Mouse (Mus musculus): ENCODE measurements around the gene Ambra1.

The Ambra1 gene

GRCm38 (mm10) chr2:91922586-91923414 lies 192.9 kb downstream of the Ambra1 start:
- DNase-seq = no peak

- DNase-seq = peak; percentile 71
Observed at GRCm38 (mm10) chr2:91923415-91924337, 193.7 kb downstream of the Ambra1 start.

DNA sequence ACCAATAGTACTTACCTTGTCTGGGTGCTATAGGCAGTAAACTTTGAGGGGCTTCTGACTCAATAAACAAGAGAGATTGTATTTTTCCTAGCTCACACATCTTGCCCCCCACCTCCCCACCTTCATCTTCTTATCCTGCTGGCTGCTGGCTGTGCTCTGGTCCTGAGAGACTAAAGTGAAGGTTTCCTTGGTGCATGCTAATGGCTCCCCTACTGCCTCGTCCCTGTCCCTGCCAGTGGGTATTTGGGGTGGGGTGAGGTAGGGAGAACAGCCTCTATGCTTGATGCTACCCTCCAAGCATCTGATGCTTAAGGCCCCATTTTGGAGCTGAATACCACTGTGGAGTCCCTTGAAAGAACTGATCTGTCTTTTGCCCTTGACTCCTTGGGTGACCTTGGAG lies 194.8 kb downstream of the Ambra1 start:
- no peak for DNase-seq

GRCm38 (mm10) chr2:91925442-91925841 lies 195.5 kb downstream of the Ambra1 start:
- no peak for DNase-seq

DNA sequence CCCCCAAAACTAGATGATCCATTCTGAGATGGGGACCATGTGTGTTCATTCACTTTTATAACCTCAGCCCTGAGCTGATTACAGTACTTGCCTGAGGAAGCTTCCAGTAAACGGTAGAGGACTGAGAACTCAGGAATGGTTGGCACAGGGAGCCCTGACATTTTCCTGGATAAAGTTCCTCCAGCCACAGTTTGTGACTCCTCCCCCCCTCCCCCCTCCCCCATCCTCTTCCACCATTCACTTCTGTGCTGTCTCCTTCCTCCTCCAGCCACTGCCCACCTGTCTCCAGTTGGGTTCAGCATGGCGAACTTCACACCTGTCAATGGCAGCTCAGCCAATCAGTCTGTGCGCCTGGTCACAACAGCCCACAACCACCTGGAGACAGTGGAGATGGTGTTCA lies 197.0 kb downstream of the Ambra1 start, which contains the start of gene Chrm4:
Gene Chrm4, plus strand, starts transcription at position 301 of the 400 bp plus-strand sequence.
- no peak for DNase-seq

- DNase-seq = peak; percentile 78
Observed at GRCm38 (mm10) chr2:91927826-91928533, 198.0 kb downstream of the Ambra1 start.

DNA sequence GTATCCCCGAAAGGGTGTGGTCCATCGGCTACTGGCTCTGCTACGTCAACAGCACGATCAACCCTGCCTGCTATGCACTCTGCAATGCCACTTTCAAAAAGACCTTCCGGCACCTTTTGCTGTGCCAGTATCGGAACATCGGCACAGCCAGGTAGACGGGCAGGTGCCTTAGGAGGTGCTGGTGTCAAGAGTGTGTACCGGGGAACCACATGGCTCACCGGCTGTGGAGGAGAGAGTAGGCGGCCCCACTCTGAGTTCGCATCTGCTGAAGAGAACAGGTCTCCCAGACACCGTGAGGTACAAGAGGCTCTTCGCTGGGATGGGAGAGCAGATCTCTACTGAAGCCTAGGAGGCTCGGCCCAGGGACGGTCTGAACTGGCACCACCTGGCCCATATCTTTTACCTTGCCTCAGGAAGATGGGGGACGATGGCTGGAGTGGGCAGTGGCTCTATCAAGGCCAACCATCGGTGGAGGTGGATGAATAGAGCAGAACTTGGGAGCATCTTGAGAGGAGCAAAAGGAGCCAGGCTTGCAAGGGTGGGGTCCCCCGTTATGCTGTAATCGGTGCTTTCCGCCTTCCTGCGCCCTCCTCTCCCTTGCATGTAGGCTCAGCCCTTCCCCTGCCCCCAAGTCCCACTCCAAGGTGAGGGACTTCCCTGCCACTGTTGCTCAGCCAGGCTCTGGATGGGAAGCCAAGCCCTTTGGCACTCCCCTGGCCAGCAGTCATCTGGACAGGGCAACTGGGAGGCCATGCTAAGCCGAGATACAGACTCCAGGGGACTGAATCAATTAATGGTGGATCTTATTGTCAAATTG lies 198.8 kb downstream of the Ambra1 start:
- DNase-seq = no peak

GRCm38 (mm10) chr2:91929455-91929854 lies 199.5 kb downstream of the Ambra1 start:
- DNase-seq = no peak

DNA sequence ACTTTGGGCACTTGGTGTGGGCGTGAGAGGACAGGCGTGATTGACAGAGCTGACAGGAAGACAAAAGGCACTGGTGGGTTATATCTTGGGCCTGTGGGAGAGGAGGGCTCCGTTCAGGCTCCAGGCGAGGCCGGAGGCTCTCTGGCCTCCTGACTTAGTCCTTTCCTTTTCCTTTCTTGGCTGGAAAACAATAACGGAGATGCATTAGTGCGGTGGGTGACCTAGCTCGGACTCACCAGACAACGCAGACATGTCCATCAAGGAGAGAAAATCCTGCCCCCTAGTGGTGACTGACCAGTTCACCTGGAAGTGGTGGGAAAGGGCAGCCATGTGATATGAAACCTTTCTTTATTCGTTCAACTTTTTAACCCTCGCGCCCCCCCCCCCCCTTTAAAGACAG lies 200.0 kb downstream of the Ambra1 start:
- peak; percentile 50 for DNase-seq

DNA sequence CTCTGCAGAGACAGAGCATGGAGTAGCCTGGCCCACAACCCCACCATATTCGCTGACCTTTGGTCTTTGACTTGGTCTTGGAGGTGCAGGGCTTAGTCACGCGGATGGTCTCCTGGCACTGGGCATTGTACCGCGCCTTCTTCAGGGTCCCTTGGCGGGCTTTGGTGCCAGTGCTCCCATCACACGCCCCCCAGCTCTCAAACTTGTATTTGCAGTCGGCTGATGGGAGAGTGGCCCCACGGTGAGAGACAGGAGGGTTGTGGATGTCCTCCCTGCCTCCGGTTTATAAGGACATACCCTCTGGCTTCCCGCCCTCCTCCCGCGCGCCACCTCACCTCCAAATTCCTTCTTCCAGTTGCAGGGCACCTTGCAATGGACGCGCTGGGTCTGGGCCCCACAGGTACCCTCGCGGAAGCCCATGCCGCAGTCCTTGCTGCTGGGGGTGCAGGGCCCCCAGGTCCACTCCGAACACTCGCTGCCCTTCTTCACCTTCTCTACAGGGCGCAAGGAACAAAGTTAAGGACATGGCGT lies 200.9 kb downstream of the Ambra1 start:
- peak; percentile 52 for DNase-seq

GRCm38 (mm10) chr2:91931328-91932159 lies 201.6 kb downstream of the Ambra1 start:
- DNase-seq = no peak

DNA sequence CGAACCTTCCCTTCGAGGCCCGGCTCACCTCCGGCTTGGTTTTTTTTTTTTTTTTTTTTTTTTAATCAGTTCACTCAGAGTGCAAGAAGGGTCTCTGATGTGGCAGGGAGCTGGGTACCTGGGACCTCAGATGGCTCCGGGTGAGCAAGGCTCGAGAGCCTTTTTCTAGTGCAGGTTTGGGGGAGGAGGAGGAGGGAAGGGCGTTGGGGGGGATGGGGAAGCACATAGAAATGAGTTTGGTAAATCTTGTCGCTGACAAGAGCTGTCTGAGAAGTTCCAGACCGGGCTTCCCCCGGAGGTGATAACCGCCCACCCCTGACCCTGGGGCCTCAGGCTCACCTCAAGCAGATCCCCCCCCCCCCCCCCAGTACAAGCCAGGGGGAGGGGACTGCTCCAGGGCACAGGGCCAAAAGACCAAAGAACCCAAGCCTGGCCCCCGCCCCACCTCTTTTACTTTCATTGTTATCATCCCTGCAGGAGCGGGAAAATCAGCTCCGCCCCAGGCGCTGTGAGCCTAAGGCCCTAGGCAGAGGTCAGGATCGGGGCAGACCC lies 202.3 kb downstream of the Ambra1 start, which contains the start of gene Mdk:
Gene Mdk, minus strand, starts transcription at position 138 of the 552 bp plus-strand sequence.
- no peak for DNase-seq

GRCm38 (mm10) chr2:91932737-91933350 lies 202.9 kb downstream of the Ambra1 start:
- DNase-seq = no peak

DNA sequence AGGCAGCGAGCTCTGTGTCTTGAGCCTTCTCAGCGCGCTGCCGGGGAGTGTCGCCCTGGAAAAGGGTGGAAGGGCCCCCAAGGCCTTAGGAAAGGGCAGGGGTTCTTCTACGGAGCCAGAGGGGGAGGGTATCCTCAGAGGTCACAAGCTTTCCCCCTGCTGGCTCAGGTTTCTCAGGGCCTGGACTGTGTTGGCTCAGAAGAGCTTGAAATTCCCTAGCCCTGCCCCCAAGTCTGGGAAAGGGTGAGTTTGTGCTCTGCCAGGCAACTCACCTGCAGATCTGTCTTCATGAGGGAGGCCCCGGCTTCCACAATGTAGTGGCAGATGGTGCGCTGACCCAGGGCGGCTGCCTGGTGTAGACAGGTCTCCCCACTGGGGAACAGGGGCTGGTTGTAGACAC lies 203.5 kb downstream of the Ambra1 start:
- no peak for DNase-seq

DNA sequence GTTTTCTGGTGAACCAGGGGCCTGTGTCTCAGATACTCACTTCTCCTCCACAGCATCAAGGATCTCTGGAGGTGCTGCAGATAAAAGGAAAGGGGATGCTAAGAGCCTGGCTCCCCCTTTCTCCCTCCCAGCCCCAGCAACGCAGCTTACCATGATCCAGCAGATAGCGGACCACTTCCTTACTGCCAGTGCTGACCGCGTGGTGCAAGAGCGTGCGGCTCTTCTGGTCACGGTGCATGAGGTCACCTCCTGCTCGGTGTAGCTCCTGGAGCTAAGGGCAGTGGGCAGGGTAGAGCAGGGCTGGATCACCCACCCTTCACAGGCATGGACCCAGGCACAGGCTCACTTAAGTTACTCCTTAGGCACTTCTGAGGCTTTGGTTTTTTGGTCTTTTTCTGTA lies 204.1 kb downstream of the Ambra1 start:
- DNase-seq = no peak

GRCm38 (mm10) chr2:91934826-91935525 lies 205.0 kb downstream of the Ambra1 start:
- DNase-seq = peak; percentile 45

GRCm38 (mm10) chr2:91936154-91936553 lies 206.2 kb downstream of the Ambra1 start:
- DNase-seq = no peak

DNA sequence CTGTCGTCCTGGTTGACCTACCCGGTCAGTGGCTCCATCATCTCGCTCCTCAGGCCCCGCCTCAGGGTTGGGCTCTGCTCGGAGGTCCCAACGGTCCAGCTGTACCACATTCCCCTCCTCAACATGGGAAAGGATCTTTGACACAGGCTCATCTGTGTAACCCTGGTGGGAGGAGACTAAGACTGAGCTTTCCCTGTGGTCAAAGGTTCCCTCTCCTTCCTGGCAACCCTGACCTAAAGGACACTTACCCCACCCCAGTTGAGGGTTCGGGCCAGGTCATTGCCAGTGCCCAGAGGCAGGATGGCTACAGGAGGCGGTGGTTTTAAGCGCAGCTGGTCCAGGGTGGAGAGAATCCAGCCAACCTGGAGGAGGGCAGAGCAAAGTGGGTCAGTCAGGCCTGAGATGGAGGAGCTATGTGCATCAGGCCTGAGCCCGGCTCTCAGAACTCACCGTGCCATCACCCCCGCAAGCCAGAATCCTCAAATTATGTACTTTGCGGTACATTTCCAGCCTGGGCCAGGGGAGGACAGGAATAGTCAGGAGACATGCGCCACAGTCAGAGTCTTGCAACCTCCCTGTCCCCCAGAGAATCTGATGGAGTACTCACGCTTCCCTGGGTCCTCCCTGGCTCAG lies 209.5 kb downstream of the Ambra1 start:
- peak; percentile 52 for DNase-seq

DNA sequence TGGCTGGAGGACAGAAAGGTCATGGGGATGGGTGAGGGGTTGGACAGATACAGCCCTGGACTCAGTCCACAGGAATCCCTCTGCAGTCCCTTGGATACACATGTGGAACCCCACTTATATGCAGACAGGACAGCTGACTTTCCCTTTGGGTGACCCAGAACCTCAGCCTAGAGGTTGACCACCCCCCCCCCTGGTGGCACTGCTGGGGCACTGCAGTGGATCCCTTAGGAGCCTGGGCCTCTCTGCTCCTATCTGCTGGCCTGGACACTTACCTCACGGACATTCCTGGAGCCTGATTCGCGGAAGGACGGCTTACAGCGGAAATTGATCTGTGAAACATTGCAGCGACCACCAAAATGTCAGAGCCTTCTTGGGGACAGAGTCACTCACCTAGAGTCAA lies 212.4 kb downstream of the Ambra1 start:
- DNase-seq = no peak

Data from kidney, adult 18-20 months (tissue).